Mouse (Mus musculus) liver, postnatal 0 days (tissue): ENCODE measurements around the gene A830031A19Rik. TPM values are rescaled to one million over a fixed set of nuclear protein-coding genes. Genes with fewer than 3 reads are reported as not detected.

Experiments used
- ATAC-seq: fragments of 200-750 bp; cut with Nextera tagmentation; 2 replicates; pipeline ENCODE4 v1.8.0; 2017; ENCODE audit warnings: mild to moderate bottlenecking, moderate library complexity
- DNase-seq: peaks from one replicate; pipeline ENCODE4 v3.0.0-alpha.2; 2016
- H3K27ac ChIP-seq: fragments of 300-500 bp; sonication (generic); 2 replicates; pipeline ENCODE4 v1.5.1; 2014; ENCODE audit warnings: antibody characterized with exemption, moderate library complexity, mild to moderate bottlenecking, low read depth
- H3K27me3 ChIP-seq: fragments of 300-500 bp; sonication (generic); 2 replicates; pipeline ENCODE4 v1.6.1; 2014; ENCODE audit warnings: low read length, control low read depth, mixed read lengths; ENCODE audit not compliant: insufficient read depth
- H3K36me3 ChIP-seq: fragments of 300-500 bp; sonication (generic); replicated peaks from 2 replicates; pipeline ENCODE4 v1.6.1; 2014; ENCODE audit warnings: mild to moderate bottlenecking, control low read depth, low read length, moderate library complexity, mixed read lengths; ENCODE audit not compliant: insufficient read depth
- H3K4me1 ChIP-seq: fragments of 300-500 bp; sonication (generic); 2 replicates; pipeline ENCODE4 v1.6.1; 2014; ENCODE audit warnings: antibody characterized with exemption, mild to moderate bottlenecking, control low read depth; ENCODE audit not compliant: insufficient read depth
- H3K4me2 ChIP-seq: fragments of 300-500 bp; sonication (generic); 2 replicates; pipeline ENCODE4 v1.6.1; 2014; ENCODE audit warnings: low read depth, mild to moderate bottlenecking, low read length, moderate library complexity, mixed read lengths
- H3K4me3 ChIP-seq: fragments of 300-500 bp; sonication (generic); 2 replicates; pipeline ENCODE4 v1.5.1; 2014; ENCODE audit warnings: low read depth, low read length
- H3K9ac ChIP-seq: fragments of 300-500 bp; sonication (generic); replicated peaks from 2 replicates; pipeline ENCODE4 v1.6.1; 2014; ENCODE audit warnings: mild to moderate bottlenecking, moderate library complexity
- H3K9me3 ChIP-seq: fragments of 300-500 bp; sonication (generic); 2 replicates; pipeline ENCODE4 v1.6.1; 2016; ENCODE audit warnings: mild to moderate bottlenecking, control low read depth, low read length, mixed read lengths
- CTCF ChIP-seq: sonication (generic); IDR thresholded peaks from 2 replicates; pipeline ENCODE4 v1.5.1; 2016; ENCODE audit warnings: antibody characterized with exemption, low read depth
- EP300 ChIP-seq: IDR thresholded peaks from 2 replicates; pipeline ENCODE4 v1.6.1; 2016; ENCODE audit warnings: antibody characterized with exemption, low read depth, mild to moderate bottlenecking
- WGBS: fragments of 180-500 bp; shearing (Covaris S2); extraction: QIAGEN DNeasy Blood & Tissue Kit; methylation state at CpG from one replicate; pipeline ENCODE4 v1.1.7; 2014; ENCODE audit not compliant: insufficient replicate concordance; 5-methylcytosine and 5-hydroxymethylcytosine counted together
- polyA plus RNA-seq: library from polyadenylated mRNA; unstranded; fragments of >200 nt; fragmentation: Nextera tagmentation; extraction: Ambion mirVana; gene quantifications from 2 replicates; pipeline ENCODE4 v1.2.1, GENCODE M21; 2015

A830031A19Rik gene
- polyA plus RNA-seq, 1 experiment from 2014 or later = not detected

- TF ChIP-seq CTCF = no peak
- no peak for TF ChIP-seq EP300
- Histone ChIP-seq H3K4me2 (no peak overlapping the region), H3K9me3 (no peaks in the 10 kb centered on the region), H3K27me3 (no peaks in the 10 kb centered on the region), H3K27ac (no peak overlapping the region), H3K4me3 (no peak overlapping the region), H3K4me1 (peaks cover 20% of the 10 kb centered on the region), H3K36me3 (no peaks in the 10 kb centered on the region), H3K9ac (no peak overlapping the region)
- WGBS = 64% methylated on average over 6 of the region's 6 CpGs
- DNase-seq = no peak
- no peak for ATAC-seq
Observed at GRCm38 (mm10) chr11:24103128-24103742, 28.4 kb upstream of the A830031A19Rik start.

- TF ChIP-seq CTCF (no peak), EP300 (no peak)
- Histone ChIP-seq H3K9me3 (no peaks in the 10 kb centered on the region), H3K36me3 (no peaks in the 10 kb centered on the region), H3K27ac (no peak overlapping the region; the same call in 1 of the 2 replicates), H3K27me3 (no peaks in the 10 kb centered on the region), H3K4me1 (peaks cover 20% of the 10 kb centered on the region), H3K4me3 (no peak overlapping the region), H3K9ac (no peak overlapping the region), H3K4me2 (no peak overlapping the region)
- no peak for DNase-seq
- no peak for ATAC-seq
- 49% methylated on average over 2 of the region's 2 CpGs for WGBS
Observed at GRCm38 (mm10) chr11:24102372-24102771, 27.5 kb upstream of the A830031A19Rik start.

- Histone ChIP-seq H3K4me2 (peak overlapping the region; percentile 42; the same call in 1 of the 2 replicates), H3K4me3 (no peak overlapping the region), H3K27me3 (no peaks in the 10 kb centered on the region), H3K9ac (no peak overlapping the region), H3K36me3 (no peaks in the 10 kb centered on the region), H3K9me3 (no peaks in the 10 kb centered on the region), H3K27ac (no peak overlapping the region; the same call in 1 of the 2 replicates), H3K4me1 (peaks cover 20% of the 10 kb centered on the region)
- WGBS = 59% methylated on average over 3 of the region's 3 CpGs
- TF ChIP-seq EP300 = 0 out of 2 replicates have a peak, but pooled peaks have one; percentile 38
- TF ChIP-seq CTCF = no peak
- DNase-seq = no peak
- ATAC-seq = 0 out of 2 replicates have a peak, but pooled peaks have one; percentile 40
Observed at GRCm38 (mm10) chr11:24101625-24102024, 26.8 kb upstream of the A830031A19Rik start.

GRCm38 (mm10) chr11:24100449-24101070 lies 25.7 kb upstream of the A830031A19Rik start:
- TF ChIP-seq EP300 = no peak
- TF ChIP-seq CTCF = no peak
- WGBS = 51% methylated on average over 4 of the region's 4 CpGs
- H3K27ac ChIP-seq = 0 out of 2 replicates have a peak overlapping the region, but pooled peaks have one; percentile 30
- no peaks in the 10 kb centered on the region for H3K27me3 ChIP-seq
- peak; percentile 70 for ATAC-seq
- peak overlapping the region; percentile 42 for H3K4me2 ChIP-seq
- peak overlapping the region; percentile 27 for H3K9ac ChIP-seq
- no peak overlapping the region for H3K4me3 ChIP-seq
- DNase-seq = no peak
- peaks cover 20% of the 10 kb centered on the region for H3K4me1 ChIP-seq
- no peaks in the 10 kb centered on the region for H3K9me3 ChIP-seq
- no peaks in the 10 kb centered on the region for H3K36me3 ChIP-seq

- peaks cover 20% of the 10 kb centered on the region for H3K4me1 ChIP-seq
- H3K4me2 ChIP-seq = peak overlapping the region; percentile 42
- H3K9me3 ChIP-seq = no peaks in the 10 kb centered on the region
- H3K27me3 ChIP-seq = no peaks in the 10 kb centered on the region
- H3K4me3 ChIP-seq = no peak overlapping the region
- 22% methylated on average over 7 of the region's 7 CpGs for whole genome bisulfite sequencing
- H3K9ac ChIP-seq = no peak overlapping the region
- no peaks in the 10 kb centered on the region for H3K36me3 ChIP-seq
- peak overlapping the region; percentile 31 for H3K27ac ChIP-seq
- TF ChIP-seq CTCF (no peak), EP300 (no peak)
- DNase-seq (peak; percentile 68), ATAC-seq (peak; percentile 70)
Observed at GRCm38 (mm10) chr11:24099886-24100293, 25.0 kb upstream of the A830031A19Rik start.

- peak overlapping the region; percentile 42 for H3K4me2 ChIP-seq
- no peak overlapping the region for H3K27ac ChIP-seq
Observed at GRCm38 (mm10) chr11:24099215-24099614, 24.4 kb upstream of the A830031A19Rik start.

More at GRCm38 (mm10) chr11:24099215-24099614, 24.4 kb upstream of the A830031A19Rik start:
- 63% methylated on average over 10 of the region's 10 CpGs for WGBS
- no peaks in the 10 kb centered on the region for H3K9me3 ChIP-seq
- no peaks in the 10 kb centered on the region for H3K27me3 ChIP-seq
- no peak overlapping the region for H3K4me3 ChIP-seq
- H3K9ac ChIP-seq = no peak overlapping the region
- ATAC-seq (no peak), DNase-seq (no peak)
- TF ChIP-seq EP300 (no peak), CTCF (no peak)
- peaks cover 20% of the 10 kb centered on the region for H3K4me1 ChIP-seq
- H3K36me3 ChIP-seq = no peaks in the 10 kb centered on the region
